Mouse (Mus musculus) 416B (cell line): ENCODE measurements at regions not wholly inside any gene's neighbourhood (a gene's known extent, or its start where the extent isn't known, plus 50 kb on each side); places are given as distances from the start of the nearest gene placed in this dataset.
"Not testable (repeated sequence)": the region's sequence is repeated elsewhere in the genome, so short reads cannot be mapped to it uniquely, and the experiment has no call there.

Experiments used
- DNase-seq: peaks from one replicate; pipeline ENCODE4 v3.0.0; 2011; ENCODE audit warnings: low read depth

DNA sequence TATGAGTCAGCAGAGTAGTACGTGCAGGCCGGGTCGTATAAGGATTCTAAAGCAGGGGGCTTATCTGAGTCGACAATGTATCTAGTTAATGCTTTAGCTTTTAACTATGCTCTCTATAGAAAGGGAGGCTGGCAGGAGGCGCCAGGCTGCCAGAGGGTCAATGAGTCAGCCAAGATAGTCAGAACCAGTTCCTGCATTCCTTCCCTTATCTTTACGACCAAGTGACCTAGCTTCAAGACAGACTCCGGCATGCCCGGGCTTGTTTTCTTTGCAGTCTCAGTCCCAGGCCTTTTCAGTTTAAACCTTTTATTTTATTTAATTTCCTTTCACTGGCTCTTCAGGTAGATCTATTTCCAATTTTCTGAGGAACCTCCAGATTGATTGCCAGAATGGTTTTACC, 374.0 kb upstream of the Nrxn1 start:
- peak; percentile 2 for DNase-seq

DNA sequence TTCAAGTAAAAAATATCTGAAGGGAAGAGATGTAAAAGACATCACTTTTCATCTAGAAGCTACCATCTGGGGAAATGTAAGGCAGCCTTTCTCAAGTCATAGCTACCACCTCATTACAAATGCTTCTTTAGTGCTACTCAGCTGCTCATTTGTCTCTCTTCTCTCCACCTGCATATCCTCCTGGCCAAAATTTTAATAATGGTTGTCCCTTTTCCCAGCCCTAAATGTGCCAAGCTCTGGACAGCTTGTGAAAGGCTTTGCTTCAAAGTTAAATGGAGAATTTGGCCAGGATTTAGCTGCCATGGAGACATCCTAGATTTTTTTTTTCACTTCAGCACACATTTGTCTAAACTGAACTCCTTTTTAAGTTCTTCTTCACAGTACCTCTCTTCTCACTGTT, 358.8 kb upstream of the Nrxn1 start:
- DNase-seq = no peak

DNA sequence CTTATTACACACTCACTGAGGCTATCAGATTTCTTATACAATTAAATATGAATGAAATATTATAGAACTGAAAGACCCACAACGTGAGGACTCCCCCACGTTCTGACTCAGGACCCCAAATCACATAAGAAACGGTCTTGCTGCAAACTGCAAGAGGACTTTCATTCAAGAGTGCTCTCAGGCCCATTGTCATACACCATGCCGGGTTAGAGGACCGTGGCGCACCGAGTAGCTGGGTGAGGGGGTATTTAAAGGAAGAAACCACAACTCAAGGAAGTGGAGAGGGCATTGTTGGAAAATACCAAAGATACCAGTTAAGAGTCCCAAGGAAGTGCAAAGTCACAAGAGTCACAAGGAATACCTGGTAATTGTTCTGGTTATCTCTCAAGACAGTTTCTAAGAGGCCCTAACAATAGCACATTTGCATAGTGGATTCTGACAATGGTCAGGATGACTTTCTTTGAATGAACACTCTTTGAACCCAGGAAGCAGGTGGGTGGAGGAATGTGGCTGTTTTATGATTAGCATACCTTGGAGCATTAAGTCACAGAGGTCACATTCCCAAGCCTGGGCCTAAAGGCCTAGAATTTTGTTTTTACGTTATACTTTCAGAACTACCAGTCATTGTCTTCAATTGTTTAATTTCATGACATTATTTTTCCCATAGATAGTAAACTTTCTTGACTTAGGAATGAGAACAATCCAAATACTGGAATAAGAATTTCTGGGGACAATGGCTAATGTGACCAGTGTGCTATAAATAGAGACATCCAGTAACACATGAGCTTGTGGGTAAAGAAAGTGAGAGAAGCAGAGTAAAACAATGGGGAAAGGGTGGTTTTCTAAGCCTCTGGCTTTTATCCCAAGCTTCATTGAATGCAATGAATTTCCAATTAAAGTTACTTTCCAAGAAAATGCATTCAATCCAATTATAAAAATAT, 339.2 kb upstream of the Nrxn1 start:
- DNase-seq = not testable (repeated sequence)

DNA sequence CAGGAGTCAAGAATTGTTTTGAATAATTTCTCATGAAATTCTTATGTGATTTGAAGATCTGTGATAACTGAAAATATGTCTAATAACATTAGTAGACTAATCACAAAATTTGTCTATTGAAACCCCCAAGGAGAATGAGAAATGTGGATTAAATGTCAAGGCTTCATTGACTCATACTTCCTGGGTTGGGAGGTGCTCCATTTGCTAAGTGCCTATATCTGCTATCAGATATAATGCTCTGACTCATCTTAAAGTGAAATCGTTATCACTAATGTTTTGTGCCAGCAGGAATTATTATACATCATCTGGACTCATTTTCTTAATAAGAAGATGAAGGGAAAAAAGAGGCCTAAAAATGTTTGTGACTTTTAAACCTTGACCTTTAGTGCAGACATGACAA, 337.5 kb upstream of the Nrxn1 start:
- peak; percentile 65 for DNase-seq

DNA sequence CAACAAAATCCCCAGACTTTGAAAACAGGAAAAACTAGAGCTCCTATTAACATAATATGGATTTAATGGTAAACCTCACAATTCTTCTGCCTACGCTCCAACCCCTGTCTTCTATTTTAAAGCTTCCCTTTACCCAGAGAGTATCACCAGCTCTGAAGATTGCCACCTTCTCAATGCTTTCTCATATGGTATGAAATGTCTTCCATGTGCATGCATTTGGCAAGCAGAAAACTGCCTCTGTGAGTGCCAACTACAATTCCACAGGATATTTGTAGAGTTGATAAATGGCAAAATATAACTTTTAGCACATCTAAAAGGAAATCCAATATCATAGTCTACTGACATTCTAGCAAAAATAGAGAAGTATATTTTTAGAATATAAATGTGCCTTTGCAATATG, 332.2 kb upstream of the Nrxn1 start:
- no peak for DNase-seq

DNA sequence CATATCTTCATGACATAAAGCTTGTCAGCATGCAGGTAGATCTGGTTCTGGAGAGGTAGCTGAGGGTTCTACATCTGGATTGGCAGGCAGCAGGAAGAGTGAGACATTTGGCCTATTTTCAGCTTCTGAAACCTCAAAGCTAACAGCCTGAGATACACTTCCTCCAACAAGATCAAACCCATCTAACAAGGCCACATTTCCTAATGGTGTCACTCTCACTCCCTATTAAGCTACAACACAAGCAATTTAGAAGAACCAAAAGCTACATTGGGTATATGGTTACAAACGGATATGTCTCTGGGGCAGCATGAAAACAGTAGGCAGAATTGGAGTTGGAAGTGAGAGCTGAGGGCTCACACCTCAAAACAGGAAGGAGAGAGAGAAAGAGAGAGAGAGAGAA, 325.7 kb upstream of the Nrxn1 start:
- DNase-seq = peak; percentile 61

DNA sequence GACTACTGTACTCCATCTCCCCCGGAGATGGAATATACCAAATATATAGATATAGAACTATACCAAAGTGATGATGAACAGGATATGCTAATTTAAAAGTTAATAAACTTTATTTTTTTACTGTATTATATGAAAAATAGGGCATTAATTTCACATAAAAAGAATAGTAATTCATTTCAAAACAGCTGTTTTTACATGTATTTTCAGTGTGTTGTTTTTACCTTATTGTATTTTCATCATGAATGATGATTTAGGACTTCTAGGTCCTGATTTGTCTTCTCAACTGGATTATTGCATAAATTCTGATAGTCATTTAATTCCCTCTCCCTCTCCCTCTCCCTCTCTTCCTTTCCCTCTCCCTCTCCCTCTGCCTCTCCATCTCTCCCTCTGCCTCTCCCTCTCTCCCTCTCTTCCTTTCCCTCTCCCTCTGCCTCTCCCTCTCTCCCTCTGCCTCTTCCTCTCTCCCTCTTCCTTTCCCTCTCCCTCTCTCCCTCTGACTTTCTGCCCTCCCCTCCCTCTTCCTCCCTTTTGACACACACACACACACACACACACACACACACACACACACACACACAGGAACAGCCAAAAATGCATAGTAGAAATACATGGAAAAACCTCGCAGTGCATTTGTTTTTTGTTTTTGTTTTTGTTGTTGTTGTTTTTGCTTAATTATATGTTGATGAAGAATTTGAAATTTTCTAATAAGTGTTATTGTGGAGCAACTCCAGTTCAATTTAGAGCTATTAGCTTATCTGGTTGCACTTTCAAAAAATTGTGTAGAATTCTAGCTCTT, 298.3 kb upstream of the Nrxn1 start:
- DNase-seq = no peak

DNA sequence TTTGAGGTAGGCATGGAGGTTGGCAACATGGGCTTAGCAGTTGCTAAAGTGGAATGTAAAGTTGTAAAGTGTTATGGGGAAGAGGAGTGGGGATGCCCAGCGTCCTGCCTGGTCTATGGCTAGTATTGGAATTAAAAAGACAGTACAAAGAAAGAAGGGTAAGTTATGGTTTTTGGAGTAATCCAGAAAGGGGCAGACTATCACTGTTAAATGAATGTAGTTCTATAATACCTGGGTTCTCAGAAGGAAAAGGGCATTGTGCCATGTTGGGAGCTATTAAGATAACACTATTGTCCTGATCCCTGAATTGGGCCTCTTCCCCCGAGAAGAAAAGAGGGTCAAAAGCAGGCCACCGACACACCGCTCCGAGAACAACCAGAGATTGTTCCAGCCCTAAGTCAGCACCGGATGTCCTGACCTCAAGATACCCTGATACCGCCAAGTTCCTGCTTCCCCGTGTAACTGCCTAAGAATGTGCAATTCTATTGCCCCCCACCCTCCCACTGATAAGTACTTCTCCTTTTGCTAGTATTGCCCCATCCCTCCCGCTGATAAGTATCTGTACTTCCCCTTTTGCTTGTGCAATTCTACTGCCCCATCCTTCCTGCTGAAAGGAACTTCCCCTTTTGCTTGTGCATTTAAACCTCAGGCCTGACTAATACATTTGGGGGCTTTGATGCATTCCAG, 297.2 kb upstream of the Nrxn1 start:
- peak; percentile 16 for DNase-seq

DNA sequence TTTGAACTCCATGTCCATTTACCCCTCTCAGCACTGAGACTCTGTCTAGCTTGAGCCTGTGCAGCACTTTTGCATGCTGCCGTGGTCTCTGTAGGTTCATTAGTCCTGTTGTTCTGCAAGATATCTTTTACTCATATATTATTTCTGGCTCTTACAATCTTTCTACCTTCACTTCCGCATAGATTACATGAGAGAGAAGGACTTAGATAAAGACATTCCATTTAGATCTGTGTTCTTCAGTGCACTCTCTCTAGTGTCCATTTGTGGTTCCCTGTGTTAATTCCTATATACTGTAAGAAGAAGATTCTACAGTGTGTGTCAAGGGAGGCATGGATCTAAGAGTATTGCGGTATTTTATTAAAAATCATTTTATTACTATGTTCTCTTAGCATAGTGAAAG, 295.6 kb upstream of the Nrxn1 start:
- DNase-seq = no peak

DNA sequence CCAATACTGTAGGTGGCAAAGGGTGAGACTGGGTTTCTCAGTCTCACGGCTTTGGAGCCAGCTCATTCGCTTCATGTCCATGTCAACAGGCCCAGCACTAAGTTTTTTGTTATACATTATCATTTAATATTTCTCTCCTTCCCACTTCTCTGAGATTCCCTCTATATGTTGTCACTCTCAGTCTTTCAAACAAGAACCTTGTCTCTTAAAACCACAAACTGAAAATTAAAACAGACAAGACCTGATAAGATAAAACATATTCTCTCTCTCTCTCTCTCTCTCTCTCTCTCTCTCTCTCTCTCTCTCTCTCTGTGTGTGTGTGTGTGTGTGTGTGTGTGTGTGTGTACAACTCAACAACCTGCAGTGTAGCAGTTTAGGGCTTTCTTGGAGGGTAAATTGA, 295.2 kb upstream of the Nrxn1 start:
- DNase-seq = no peak

DNA sequence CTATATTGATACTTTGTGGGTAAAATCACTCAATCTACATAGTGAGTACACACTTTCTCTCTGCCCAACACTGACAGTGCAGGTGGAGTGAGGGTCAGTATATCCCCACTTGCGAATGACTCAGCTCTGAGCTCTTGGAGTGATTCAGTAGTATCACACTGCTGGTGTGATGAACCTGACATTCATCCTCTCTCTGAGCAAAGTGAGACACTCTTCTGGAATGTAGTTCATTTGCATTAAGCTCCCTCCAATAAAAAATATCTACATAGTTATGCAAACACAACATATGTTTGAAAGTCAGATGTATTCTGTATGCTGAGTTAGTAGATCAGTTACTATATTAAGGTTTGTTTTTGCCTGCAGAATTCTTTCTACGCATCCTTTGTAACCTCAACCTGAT, 293.1 kb upstream of the Nrxn1 start:
- DNase-seq = no peak

DNA sequence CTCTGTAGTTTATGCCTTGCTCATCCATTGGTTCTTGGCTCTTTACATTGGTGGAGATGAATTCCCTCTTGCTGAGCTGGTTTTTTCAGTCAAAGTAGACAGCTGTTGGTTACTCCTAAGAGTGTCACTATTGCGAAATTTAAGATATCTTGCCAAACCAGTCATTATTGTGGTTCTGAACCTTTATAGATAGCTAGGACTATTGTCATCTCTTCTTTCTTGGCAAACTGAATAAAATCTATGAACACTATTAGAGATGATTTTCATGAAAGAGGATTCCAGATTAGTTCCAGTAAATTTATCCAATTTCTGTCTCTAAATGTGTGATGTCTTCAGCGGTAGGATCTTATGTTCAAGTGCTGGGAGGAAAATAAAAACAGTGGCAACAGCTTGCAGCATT, 275.3 kb upstream of the Nrxn1 start:
- DNase-seq = peak; percentile 56

DNA sequence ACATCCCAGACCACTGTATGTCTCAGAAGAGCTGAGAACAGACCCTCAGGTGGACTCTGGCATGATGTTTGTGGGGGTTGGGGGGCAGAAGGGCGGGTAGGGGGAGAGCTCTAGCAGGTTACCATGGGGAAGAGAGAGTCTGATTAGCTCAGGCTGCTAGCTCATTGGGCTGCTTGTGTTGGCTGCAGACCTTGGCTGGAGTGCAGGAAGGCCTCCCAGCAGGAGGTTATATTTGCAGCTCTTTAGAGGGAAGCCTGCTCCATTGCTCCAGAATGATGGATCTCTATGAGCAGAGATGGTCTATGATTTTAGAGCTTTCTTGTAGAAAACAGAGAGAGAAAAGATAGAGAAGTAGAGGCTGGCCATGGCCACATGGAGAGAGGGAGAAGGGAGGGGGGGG, 268.4 kb upstream of the Nrxn1 start:
- no peak for DNase-seq

DNA sequence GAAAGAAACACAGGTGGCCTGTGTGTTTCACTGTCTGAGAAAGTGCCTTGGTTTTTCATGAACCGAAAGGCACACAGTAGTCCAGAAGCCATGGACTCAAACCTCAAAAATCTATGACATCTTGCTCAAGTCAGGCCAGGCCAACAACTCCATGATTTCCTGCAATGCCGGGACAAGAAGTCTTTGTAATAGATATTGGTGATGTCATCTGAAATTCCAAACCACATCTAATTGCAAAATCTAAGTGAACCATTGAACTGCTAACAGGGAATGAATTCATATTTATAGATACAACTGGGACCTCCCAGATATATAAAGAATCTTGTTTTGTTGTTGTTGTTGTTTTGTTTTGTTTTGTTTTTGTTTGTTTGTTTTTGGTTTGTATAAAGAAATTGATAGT, 259.2 kb upstream of the Nrxn1 start:
- DNase-seq = no peak

DNA sequence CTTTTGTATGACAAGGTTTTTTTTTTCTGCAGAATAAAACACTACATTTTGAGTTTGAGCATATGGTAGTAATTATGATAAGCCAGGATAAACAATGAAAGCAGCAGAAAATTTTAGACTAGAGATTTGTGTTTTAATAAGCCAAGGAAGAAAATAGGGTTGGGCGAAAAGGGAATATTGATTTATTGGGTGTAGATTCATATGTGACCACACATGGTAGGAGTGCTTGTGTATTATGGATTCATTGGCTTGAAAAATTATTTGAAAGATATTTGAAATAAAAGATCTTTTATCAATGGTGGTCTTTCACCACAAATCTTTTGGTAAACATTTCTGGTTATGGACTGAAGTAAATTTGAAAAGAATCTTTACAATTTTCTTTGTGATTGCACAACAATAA, 244.0 kb upstream of the Nrxn1 start:
- no peak for DNase-seq

DNA sequence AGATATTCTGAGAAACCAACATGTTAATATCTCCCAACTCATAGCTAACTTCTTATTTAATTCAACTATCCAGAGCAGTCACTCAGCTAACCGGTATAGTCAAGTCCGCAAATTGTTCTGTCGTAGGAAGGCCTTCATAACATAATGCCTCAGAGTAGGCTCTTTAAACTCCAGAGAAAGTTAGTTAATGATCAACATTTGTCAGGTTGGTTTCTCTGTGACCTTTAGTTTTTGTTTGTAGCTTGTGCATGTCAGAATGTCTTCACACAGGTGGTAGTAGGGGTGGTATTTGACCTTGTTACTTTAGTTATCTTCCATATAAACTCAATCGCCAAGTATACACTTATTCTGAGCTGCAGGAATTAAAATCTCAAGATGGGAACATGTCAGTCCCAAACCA, 240.9 kb upstream of the Nrxn1 start:
- no peak for DNase-seq

DNA sequence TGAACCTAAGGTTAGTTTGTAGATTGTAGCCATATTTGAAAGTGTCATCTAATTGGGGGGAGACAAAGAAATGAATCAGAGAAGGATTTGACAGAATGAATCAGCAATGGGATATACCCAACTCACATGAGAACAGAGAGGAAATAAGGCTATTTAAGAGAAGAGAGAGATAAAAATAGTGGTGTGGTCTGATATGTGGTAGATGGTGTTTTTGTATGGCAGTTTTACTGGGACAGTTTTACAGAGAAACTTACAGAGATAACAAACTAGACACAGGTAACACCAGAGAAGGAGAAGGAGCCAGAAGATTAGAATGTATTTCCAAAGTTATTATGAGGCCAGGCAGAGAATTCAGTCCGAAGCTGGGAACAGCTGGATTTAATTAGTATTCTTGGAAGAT, 240.3 kb upstream of the Nrxn1 start:
- DNase-seq = peak; percentile 8

DNA sequence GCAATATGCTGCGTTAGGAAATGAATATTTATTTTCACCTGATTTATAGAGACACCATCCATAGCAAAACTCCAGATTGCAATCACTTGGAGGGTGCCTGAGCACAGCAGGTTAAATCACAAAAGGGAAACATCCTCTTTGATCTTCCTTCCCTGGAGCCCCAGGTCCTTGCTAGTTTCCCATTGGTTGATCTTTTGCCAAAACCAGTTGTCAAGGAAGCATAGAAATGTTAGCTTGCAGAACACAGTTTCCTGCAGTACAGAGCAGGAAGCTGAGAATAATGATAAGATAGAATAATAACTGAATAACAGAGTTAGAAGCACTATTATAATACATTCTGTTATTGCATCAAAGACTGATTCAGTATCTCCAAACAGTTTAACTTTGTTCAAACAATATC, 231.5 kb upstream of the Nrxn1 start:
- DNase-seq = peak; percentile 84

DNA sequence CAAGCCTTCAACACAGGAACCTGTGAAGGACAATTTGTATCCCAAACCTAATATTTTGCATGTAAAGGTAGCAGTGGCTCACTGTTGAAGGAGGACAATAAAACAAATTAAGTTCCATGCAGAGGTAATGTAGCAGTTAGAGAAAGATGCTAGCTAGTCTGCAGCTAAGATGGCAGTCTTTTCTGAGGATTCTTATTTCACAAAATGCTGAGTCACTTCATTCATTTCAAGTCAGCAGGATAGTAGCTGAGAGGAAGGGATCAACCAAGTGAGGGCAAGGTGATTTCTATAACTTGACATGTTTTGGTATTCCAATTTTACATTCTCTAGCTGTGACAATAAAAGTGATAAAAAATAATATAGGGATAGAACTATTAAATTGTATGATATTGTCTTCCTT, 194.0 kb upstream of the Nrxn1 start:
- DNase-seq = no peak

DNA sequence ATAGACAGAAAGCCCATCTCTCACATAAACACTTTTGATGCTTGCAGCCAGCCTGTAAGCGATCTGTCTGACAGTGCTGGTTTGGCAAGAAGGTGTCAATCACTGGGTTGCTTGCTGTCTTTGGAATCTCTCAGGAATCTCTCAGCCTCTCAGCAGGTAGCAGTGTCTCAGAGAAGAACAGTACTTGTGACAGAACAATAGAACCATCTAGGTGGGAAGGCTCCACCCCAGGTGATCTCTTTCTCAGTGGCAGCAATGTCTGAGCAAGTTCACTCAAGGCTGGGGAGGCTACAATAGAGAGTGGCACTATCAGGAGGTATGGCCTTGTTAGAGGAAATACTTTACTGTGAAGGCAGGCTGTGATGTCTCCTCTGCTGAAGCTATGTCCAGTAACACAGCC, 181.5 kb upstream of the Nrxn1 start:
- DNase-seq = no peak

DNA sequence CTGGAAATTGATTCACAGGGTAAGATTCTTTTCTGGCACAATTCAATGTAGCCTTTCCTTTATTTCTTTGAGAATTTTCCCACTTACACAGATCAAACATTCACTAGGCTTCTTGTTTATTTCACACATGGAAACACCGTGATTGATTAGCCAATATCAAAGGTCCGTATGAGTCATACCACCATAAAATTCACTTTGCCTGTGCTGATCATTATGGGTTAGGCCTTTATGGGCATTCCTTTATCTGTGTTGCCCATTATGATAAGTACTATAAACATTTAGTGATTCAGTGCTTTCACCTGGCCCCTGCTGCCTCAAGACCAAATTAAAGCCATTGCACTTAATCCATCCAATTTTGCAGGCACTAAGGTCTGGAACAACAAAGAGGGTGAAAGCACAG, 145.8 kb upstream of the Nrxn1 start:
- no peak for DNase-seq

DNA sequence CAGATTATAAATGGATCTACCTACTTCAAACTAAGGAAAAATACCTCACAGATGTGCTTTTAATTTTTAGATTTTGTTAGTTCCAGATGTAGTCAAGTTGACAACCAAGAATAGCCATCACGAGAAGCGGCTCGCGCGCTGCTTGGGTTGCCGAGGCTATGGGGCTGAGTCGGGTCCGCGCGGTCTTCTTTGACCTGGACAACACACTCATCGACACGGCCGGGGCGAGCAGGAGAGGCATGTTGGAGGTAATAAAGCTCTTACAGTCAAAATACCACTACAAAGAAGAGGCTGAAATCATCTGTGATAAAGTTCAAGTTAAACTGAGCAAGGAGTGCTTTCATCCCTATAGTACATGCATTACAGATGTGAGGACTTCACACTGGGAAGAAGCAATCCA, 143.8 kb upstream of the Nrxn1 start:
- not testable (repeated sequence) for DNase-seq

DNA sequence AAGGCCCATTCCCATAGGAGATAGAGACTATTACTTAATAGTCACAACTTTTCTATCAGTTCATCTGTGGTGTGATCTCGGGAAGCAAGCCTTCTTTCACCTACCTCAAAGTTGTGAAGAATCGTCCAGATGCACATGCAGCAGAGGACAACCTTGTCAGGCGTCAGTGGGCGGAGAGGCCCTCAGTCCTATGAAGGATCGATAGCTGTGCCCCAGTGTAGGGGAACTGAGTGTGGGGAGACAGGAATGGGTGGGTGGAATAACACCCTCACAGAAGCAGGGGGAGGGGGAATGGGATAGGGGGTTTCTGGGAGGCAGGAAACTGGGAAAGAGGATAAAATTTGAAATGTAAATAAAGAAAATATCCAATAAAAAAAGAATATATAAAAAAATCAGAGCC, 133.5 kb upstream of the Nrxn1 start:
- no peak for DNase-seq
